Mouse (Mus musculus) cerebellum, adult 2 months (tissue): ENCODE results near the gene Chaf1a. TPM values are rescaled to one million over a fixed set of nuclear protein-coding genes. Genes with fewer than 3 reads are reported as not detected.
"Not testable (repeated sequence)": the region's sequence is repeated elsewhere in the genome, so short reads cannot be mapped to it uniquely, and the experiment has no call there.

Source experiments
- DNase-seq, 2 experiments: peaks; one replicate each; pipeline ENCODE4 v3.0.0; 2021
- H3K27ac ChIP-seq: fragments of 200-500 bp; 2 replicates; pipeline ENCODE4 v1.5.1; 2012; ENCODE audit warnings: low read length, control low read depth, inconsistent platforms; ENCODE audit not compliant: insufficient read depth
- H3K27me3 ChIP-seq: fragments of 200-500 bp; 2 replicates; pipeline ENCODE4 v1.6.1; 2012; ENCODE audit warnings: inconsistent platforms, mild to moderate bottlenecking, low read length, moderate library complexity; ENCODE audit not compliant: control insufficient read depth, insufficient read depth
- H3K4me1 ChIP-seq: fragments of 200-500 bp; 2 replicates; pipeline ENCODE4 v1.6.1; 2011; ENCODE audit warnings: low read length; ENCODE audit not compliant: control insufficient read depth, insufficient read depth
- H3K4me3 ChIP-seq: fragments of 200-500 bp; replicated peaks from 2 replicates; pipeline ENCODE3; 2011; ENCODE audit warnings: mild to moderate bottlenecking, low read depth, low read length, control low read depth; ENCODE audit not compliant: insufficient read depth
- CTCF ChIP-seq: fragments of 200-500 bp; IDR thresholded peaks from 2 replicates; pipeline ENCODE4 v1.5.1; 2011; ENCODE audit warnings: low read depth, mild to moderate bottlenecking, control low read depth, low read length, moderate library complexity, borderline replicate concordance; ENCODE audit not compliant: insufficient read depth
- POLR2A ChIP-seq: fragments of 200-500 bp; IDR thresholded peaks from 2 replicates; pipeline ENCODE4 v1.6.1; 2011; ENCODE audit warnings: low read length, control low read depth, borderline replicate concordance; ENCODE audit not compliant: insufficient read depth
- WGBS: fragments of 180-500 bp; shearing (Covaris S2); methylation state at CpG from one replicate; pipeline ENCODE4 v1.1.7; 2018; 5-methylcytosine and 5-hydroxymethylcytosine counted together
- polyA plus RNA-seq: library from polyadenylated mRNA; depleted of rRNA; stranded (reverse); fragments of >200 nt; gene quantifications from 2 replicates; pipeline ENCODE4 v1.2.3, GENCODE M21; 2012

Chaf1a gene
- polyA plus RNA-seq, 1 experiment: 2.9 TPM

- H3K27me3 ChIP-seq: no peaks in the 10 kb centered on the region
- peak overlapping the region; percentile 65 for H3K27ac ChIP-seq
- WGBS: 7% methylated on average over 22 of the region's 22 CpGs
- no peaks in the 10 kb centered on the region; the same call in 1 of the 2 replicates for H3K4me1 ChIP-seq
- no peak for TF ChIP-seq POLR2A
- no peak for TF ChIP-seq CTCF
- H3K4me3 ChIP-seq: peak overlapping the region; percentile 86
- DNase-seq: peak; percentile 67 to 74
These were observed 34.0 kb downstream of the Chaf1a start for GRCm38 (mm10) chr17:56074097-56074826.

- Histone ChIP-seq H3K4me1 (no peaks in the 10 kb centered on the region; the same call in 1 of the 2 replicates), H3K27me3 (no peaks in the 10 kb centered on the region), H3K4me3 (peak within 1 kb of the TSS; percentile 86), H3K27ac (peak within 1 kb of the TSS; percentile 65)
- under 1% methylated on average over 35 of the region's 35 CpGs for WGBS
- peak; percentile 96 to 97 for DNase-seq
- TF ChIP-seq CTCF (peak; percentile 13; the same call in 1 of the 2 replicates), POLR2A (peak; percentile 55; the same call in 1 of the 2 replicates)
These were observed 34.6 kb downstream of the Chaf1a start, which contains the start of gene Ubxn6 for GRCm38 (mm10) chr17:56074827-56075208. Ubxn6 (minus strand) TSS chr17:56075028.

- Histone ChIP-seq H3K27ac (no peak overlapping the region), H3K4me3 (no peak overlapping the region), H3K4me1 (peaks cover 6% of the 10 kb centered on the region; the same call in 1 of the 2 replicates), H3K27me3 (no peaks in the 10 kb centered on the region)
- WGBS: 81% methylated on average over 5 of the region's 5 CpGs
- TF ChIP-seq POLR2A: no peak
- no peak for TF ChIP-seq CTCF
- no peak for DNase-seq
These were observed 37.3 kb downstream of the Chaf1a start for GRCm38 (mm10) chr17:56077523-56077922.

GRCm38 (mm10) chr17:56078361-56078760 is 38.1 kb downstream of the Chaf1a start:
- WGBS: 68% methylated on average over 9 of the region's 9 CpGs
- not testable (repeated sequence) for H3K4me1 ChIP-seq, H3K27me3 ChIP-seq, H3K27ac ChIP-seq, H3K4me3 ChIP-seq
- peak in 1 of 2 experiments; percentile 42 for DNase-seq

- TF ChIP-seq POLR2A (peak; percentile 71), CTCF (no peak)
- WGBS: under 1% methylated on average over 61 of the region's 61 CpGs
- no peaks in the 10 kb centered on the region for H3K27me3 ChIP-seq
- peak; percentile 99 to 100 for DNase-seq
- H3K4me1 ChIP-seq: peaks cover 6% of the 10 kb centered on the region; the same call in 1 of the 2 replicates
- peak within 1 kb of the TSS; percentile 87 for H3K4me3 ChIP-seq
- H3K27ac ChIP-seq: no peak within 1 kb of the TSS
These were observed 38.9 kb downstream of the Chaf1a start, which contains the start of gene Hdgfl2 for GRCm38 (mm10) chr17:56078880-56079795. Hdgfl2 (plus strand) TSS chr17:56079634.

- DNase-seq: peak in 1 of 2 experiments; percentile 42
- TF ChIP-seq POLR2A: no peak
- no peak for TF ChIP-seq CTCF
- H3K4me3 ChIP-seq: peak overlapping the region; percentile 87
- peaks cover 6% of the 10 kb centered on the region; the same call in 1 of the 2 replicates for H3K4me1 ChIP-seq
- H3K27me3 ChIP-seq: no peaks in the 10 kb centered on the region
- H3K27ac ChIP-seq: no peak overlapping the region
- WGBS: 1% methylated on average over 11 of the region's 11 CpGs
These were observed 39.7 kb downstream of the Chaf1a start for GRCm38 (mm10) chr17:56079921-56080320.

- no peaks in the 10 kb centered on the region for H3K27me3 ChIP-seq
- H3K4me1 ChIP-seq: peaks cover 6% of the 10 kb centered on the region; the same call in 1 of the 2 replicates
- peak overlapping the region; percentile 32 for H3K4me3 ChIP-seq
- no peak overlapping the region for H3K27ac ChIP-seq
- WGBS: 6% methylated on average over 8 of the region's 8 CpGs
- peak in 1 of 2 experiments; percentile 36 for DNase-seq
- no peak for TF ChIP-seq CTCF
These were observed 40.7 kb downstream of the Chaf1a start for GRCm38 (mm10) chr17:56080781-56081585.
